Mouse (Mus musculus) CH12F3 (cell line): ENCODE measurements around the gene Rbms3.

Experiments
- in situ Hi-C: fragments of 300-500 bp; cut with MboI; formaldehyde crosslinking; loops from 2 replicates; pipeline ENCODE4 v1.14.3; 2020; ENCODE audit warnings: low sequenced_read_pairs

Rbms3 gene

DNA sequence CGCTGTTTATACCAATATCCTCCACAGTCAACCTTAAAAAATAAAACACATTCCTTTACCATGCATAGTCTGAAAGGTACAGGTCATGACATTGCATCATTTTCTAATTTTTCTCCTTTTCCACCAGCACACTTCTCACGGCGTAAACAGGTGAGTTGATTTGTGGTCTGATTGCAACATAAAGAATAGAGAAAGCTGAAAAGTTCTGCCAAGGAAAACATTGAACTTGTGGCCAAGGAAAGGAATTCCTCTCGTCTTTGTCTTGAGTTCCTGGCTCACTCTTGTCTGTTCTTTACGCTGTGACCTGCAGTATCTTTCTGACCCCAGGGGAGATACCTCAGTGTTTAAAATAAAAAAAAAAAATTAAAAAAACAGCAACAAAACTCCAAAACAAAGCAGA is 370.1 kb downstream of the Rbms3 start:
- in situ Hi-C loops, result no loop called here

DNA sequence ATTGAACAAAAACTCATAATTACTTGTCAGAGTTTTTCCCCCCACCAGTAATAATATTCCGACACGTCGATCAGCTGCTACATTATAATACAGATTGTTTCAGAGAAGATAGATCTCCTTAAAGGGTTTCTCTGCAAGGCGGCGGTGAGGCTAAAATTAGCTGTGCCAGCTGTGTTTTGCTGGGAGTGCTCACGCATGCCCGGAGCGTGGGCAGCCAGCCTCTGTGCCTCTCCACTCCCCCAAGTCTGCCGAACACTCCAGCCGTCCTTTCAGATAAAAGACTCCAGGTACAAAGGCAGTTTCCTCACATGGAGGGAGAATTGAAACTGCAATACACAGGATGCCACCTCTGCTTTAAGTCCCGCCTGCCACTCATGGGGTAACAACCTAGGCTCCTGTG is 376.4 kb downstream of the Rbms3 start:
- in situ Hi-C loops, result no loop called here

DNA sequence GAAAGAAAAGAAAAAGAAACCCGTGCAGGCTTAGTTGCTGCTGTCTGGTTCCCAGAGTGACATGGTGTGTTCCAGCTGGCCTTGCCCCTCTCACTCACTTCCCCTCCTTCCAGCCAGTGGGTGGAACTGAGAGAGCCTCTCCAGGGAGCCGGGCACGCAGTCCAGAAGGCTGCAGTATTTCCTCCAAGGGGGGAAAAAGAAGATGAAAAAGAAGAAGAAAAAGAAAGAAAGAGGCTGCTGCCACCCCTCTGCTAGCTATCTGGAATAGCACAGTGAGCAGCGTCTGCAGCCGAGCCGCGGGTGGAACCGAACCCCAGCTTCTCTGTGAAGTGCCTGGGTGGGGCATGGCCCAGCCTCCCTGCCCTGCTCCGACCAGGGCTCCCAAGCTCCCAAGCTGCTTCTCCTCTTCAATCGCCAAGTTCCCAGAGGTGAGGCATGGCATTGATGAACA is 377.3 kb downstream of the Rbms3 start:
- in situ Hi-C loops, result no loop called here

DNA sequence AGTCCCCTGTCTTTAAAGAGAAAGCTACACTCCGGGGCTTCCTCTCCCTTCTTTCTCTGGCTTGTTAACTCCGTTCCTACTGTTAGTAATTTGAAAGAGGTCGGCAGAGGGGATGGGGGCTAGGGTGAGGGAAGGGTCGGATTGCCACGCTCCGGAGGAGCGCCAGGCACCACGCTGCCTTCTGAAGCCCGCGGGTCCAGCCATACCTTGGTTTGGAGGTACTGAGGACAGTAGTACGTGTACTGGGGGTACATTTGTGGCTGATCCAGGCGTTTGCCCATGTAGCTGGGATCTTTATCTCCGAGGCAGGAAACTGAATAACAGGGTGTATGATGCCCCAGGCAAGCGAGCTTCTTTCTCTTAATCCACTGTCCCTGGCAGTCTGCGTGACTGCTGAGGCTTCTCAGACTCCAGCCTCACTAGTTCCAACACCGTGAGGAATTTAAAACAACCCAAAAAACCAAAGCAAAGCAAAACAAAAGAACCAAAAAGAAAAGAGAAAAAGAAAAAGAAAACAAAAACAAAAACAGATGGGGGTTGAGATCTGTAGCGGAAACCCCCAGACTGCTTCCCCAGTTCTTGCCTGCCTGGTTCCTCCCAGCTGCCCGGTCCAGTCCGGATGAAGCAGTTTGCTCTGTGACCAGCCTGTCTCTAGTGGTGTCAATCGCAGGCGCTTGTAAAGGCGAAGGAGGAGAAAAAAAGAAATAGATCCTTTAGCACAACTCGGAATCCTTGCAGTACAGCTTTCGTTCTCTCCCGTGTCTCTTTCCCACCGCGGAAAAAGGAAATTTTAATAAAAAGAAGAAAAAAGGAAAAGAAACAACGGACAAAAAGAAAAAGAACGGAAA is 378.0 kb downstream of the Rbms3 start:
- in situ Hi-C loops, result no loop called here

DNA sequence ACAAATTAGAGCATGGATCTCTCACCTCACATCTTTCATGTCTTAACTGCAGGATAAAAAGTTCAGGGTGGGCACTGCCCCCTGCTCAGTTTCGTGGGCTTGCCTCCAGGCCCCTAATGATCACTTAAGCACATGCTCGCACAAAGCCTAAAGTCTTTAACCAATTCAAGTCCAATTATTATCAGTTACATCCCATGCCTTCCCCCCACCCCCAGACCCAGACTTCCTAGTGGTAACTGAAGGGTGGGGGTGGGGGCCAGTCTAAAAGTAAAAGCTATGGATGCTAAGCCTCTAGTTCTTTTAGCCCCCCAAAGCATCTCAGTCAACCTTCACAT is 378.9 kb downstream of the Rbms3 start:
- in situ Hi-C loops, result no loop called here

DNA sequence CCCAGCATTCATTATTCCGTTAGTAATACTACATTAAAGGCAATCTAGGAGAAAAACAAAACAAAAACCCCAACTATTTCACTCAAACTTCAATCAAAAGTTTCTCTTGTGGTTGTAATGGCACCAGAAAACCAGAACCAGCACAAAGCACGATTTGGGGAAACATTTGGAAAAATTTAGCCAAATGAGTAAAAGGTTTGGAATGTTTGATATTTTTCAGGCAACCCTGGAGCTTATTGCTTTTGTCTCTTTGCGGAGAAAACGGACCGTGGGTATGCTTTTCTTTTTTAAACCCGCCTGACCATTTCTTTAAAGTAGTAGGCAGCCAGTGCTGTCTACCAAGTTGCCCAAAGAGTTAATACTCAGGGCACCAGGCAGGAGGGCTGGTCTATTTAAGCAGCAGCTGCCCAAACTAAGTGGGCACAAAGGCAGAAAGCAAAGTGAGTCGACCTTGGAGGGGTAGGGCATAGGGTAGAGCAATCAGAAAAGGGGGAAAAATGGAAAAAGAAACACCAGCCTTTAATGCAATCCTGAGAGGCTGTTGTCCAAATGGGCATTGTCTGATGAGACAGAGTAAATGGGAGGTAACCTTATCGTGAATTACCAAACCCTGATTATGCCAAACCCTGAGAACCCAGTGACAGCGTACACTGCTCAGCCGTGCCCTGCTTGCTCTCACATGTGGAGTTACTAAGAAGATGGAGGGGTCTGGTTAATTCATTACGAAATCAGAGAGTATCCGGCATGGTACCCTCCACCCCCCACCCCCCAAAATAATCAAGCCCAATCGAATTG is 379.5 kb downstream of the Rbms3 start:
- in situ Hi-C loops, result no loop called here

DNA sequence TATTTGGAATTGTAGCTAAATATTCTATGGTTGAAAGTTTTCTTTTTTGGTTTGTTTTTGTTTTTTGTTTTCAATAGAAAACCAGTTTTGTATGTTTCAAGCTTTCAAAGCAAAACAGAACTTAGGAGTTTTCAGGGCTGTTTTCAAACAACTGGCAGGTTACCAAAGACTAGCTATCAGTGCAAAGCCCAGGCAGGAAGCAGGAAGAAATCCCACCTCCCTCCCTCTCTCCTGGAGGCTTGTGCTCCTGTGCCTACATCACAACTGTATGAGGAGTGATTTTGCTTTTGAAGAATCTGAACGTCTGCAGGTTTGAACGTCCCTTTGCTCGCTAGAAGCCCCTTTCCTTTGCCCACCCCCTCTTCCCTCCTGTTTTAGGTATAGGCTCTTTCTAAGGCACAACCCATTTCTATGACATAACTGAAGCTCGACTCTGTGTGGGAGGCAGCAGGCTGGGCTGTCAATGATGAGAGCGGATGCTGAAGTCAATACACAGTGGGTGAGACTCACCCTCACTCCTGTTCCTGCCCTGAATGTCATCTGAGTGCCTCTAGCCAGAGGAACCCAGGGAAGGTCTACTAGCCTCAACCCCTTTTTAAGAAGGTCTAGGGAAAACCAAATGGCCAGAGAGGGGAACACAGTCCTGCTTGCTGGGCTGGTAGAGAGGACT is 382.3 kb downstream of the Rbms3 start:
- in situ Hi-C loops, result no loop called here

DNA sequence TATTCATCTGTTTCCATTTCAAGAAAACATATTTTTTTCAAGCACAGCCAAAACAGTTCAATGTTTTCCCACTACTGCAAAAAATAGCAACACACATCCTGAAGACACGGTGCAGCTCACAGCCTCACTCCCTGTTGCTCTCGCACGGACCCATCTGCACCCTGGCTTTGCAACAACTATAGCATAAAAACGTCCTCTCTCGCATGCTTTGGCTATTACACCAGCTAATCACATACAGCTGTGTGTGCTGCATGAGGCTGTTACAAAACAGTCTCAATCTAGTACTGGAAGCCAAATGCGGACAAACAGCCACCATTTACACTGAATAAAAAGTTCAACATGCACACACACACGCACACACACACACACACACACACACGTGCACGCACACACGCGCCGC is 383.5 kb downstream of the Rbms3 start:
- in situ Hi-C loops, result no loop called here

DNA sequence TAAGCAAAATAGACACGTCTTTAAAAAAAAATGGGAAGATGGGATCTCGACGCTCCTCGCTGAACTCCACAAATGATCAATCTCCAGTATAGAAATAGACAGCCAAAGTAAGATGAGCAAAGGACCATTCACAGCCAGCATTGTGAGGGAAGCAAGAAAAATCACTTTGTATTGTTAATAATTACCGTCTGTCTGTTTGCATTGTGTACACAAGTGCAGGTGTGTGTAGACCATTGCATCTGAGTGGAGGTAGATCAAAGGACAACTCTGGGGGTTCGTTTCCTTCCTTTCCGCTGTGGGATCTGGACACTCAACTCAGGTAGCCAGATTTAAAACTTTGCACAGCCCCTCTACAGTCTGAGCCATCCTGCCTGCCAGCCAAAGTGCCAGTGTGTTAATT is 386.3 kb downstream of the Rbms3 start:
- in situ Hi-C loops, result no loop called here

DNA sequence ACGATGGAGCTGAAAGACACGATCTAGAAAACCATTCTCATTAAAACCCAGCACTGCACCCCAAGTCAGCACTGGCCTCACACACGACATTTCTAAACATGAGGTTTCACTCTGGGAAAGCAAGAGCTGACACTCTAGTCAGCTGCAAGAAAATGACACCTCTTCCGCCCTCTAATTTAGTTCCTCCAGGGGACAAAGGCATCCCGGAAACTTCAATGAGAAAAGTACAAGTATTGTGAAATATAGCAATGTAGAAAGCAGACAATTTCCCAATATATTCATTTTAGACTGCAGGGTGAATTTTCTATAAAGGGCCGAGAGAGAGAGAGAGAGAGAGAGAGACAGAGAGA is 395.0 kb downstream of the Rbms3 start:
- in situ Hi-C loops, result no loop called here

DNA sequence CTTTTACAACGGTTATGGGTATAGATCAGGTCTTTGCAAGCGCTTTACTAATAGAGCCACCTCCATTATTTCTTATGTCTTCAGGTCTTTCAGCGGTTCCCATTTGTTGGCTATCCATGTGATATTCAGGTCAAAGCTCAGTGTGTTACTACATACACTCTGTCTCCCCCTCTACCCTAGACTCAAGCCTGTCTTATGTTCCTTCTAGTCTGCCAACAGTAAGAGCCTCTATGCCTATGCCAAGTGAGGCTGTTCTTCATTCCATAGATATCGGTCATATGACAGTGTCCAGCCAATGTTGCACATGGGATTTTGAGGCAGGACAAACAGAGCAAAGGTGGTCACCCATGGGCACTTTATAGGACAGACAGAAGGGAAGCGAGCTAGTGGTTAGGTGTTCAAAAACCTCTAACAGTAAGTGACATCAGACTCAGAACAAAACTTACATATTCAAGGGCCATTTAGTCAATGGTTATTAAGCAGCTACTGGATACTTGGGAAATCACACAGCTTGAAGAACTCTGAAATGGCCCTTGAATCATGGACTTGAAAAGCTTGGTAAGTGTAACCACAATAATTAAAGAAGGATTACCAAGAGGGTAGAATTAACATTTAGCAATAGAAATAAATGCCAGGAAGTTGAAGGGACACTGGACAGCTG is 395.5 kb downstream of the Rbms3 start:
- in situ Hi-C loops, result no loop called here

DNA sequence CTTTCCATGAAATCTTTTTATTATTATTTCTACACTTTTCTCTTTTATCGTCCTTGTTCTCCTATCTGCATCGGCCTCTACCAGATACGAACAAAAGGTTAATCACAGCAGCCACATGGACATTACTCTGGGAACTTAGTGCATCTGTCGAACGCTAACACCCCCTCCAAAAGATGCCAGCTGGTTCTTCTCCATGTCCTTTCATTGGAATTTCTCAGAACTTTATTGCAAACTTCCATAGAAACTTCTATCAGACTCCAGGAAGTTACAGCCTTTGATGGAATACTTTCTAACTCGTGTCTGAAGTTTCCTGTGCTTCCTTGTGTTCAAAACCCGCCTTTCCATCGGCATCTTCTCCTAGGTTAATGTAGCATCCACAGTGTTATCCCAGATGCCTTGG is 407.0 kb downstream of the Rbms3 start:
- in situ Hi-C loops, result no loop called here

DNA sequence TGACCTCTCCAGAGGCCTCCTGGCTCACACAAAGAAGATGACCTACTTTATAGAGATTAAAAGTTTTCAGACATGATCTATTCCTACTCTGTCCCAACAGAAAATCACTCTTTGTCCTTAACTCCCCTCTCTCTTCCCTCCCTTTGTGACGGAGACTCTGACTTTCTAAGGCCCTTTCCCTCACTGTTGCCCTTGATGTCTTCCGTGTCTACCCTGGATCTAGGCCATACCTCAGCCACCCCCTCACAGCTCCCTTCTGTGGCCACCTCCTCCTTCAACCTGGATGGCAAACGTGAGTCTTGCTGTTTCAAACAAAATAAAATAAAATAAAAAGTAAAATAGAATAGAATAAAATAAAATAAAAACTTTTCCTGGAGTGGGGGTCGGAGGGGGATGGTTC is 408.2 kb downstream of the Rbms3 start:
- in situ Hi-C loops, result no loop called here

DNA sequence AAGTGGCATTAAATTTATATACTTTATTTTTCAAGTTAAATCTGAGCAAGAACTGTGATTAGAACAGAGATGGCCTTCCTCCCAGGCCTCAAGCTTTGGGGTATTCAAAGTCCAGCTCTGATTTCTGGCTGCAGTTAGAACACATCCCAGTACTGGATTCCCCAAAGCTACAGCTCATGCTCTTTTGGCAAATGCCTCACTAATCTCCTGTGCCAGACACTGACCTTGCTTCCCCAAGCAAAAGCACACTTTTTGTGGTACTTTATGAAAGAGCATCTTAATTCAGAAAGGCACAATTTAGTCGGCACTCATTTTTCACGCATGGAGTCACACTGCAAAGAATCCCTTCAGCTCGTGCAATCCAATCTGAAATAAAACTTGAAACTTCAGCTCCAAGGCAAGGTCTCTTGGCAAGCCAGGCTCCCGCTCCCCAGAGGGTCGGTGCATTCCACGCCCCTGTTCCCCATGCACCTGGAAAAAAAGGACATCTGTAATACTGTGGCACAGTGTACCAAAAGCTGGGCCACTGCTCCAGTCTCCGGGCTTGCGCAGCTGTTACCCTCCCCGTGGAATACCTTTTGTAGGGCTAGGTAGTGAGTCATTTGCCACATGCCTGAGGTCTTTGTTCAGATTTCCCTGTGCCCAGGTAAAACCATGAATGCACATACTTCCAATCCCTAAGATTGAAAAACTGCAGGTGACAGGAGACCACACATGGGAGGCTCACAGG is 413.5 kb downstream of the Rbms3 start:
- in situ Hi-C loops, result no loop called here

DNA sequence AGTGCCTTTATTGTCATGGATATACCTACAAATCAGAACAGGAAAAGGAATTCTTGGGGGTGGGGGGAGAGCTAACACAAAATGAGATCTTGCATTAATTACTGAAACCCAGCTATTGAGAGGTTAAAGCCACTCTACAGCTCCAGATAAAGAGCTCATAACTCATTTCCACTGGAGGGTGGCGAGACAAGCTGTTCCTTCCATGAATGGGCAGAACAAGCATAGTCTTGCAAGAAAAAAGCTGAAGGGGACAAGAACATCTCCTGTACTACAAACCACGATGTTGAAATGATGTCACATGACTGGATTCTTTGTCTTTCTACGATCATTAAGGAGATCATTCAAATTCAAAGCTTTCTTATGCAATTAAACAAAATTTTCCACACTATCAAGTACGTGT is 417.7 kb downstream of the Rbms3 start:
- in situ Hi-C loops, result no loop called here

DNA sequence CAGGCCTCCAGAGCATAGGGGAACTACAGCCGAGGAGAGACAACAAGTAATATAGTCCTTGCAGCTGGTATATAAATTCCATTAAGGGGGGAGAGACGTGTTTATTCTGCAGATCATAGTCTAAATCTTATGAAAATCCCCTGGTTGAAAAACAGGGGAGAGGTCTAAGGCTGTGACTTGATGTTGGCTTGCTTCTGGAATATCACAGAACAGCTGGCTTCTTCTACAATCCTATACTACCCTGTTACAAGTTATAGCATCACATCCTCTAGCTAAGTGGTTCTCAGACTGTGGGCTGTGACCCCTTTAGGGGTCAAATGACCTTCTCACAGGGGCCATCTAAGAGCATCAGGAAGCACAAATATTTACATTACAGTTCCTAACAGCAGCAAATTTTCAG is 419.4 kb downstream of the Rbms3 start:
- in situ Hi-C loops, result no loop called here

DNA sequence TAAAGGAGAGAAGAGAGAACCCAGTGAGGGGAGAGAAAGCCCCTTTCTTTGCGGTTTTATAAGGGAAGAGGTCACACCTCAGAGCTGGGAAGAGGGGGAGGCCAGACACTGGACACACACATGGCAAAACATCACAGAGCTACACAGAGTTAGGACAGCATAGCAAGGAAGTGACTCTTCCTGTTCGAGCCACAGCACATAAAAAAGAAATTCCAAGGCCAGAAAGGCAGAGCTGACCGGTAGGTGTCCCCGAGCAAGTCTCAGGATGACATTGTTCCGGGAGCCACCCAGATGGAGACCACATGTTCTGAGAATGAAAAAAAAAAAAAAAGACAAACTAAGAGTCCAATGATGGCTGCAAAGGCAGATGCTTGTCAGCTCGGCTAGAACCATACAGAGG is 424.3 kb downstream of the Rbms3 start:
- in situ Hi-C loops, result no loop called here

DNA sequence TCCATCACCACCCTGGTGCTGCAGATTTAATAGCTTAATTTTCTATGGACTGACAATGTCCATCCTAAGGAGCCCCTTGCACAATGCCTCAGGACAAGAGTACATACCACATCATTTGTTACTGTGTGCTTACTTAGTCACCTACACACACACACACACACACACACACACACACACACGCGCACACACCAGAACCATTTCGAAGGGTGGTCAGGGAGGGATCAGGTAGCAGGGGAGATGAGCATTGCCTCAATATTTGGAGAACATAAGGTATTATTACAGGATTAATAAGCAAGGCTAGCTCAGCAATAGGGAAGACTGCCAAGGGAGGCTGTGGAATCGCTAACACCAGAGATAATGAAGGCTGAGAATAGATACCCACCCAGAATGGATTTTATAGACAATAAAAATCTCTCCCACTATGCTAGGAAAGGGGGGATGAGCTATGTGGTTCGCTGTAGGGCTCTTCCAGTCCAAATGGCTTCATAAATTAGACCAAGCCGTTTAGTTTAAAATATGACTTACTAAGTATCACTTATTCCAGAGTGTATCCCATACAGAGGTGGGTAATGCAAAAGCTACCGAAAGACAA is 429.6 kb downstream of the Rbms3 start:
- in situ Hi-C loops, result no loop called here

DNA sequence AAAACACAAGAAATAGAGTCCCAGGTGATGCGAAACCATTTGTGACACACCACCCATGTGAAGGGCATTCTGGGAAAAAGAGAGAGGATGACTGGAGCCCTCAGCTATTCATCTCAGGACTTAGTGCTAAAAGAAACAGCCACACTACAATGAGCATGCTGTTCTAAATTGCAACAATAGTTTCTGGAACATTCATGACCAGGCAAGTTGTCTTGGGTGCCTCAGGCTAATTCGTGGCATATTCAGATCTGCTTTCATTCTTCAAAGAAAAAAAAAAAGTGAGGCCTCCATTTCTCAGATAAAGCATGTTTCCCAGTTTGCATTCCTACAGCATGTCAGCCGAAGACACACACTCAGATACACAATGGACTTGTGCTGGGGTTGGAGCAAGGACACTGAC is 432.2 kb downstream of the Rbms3 start:
- in situ Hi-C loops, result no loop called here
